Mouse (Mus musculus): Measurements from ENCODE around the gene Fam173a.
A peak's percentile ranks its signal among the peaks of the same experiment; 100 is the strongest.

Fam173a gene

DNA sequence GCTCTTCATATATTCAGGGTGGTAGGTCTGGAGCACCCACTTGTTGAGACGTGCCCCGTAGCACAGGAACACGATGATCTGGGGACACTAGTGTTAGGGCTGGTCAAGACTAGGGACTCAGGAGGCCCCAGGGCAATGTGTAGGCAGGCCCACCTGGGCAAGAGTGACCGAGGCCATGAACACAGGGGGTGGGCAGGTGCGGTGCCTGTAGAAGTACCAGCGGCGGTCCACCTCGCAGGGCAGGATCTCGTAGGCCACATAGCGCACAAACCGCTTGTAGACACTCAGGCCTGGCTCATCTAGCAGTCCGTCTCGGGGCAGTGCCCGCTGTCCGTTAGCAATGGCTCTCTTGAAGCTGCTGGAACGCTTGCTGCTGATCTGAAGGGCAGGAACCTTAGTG is 43.1 kb upstream of the Fam173a start:
- no peak for TF ChIP-seq POU5F1 (IDR thresholded peaks at IDR 0.05; ENCODE audit: borderline replicate concordance, low read length)
- TF ChIP-seq NANOG (IDR thresholded peaks at IDR 0.05; ENCODE audit: borderline replicate concordance, low read length) = no peak
- no peak for TF ChIP-seq CTCF (conservative IDR thresholded peaks at IDR 0.05; ENCODE audit: low read length)

DNA sequence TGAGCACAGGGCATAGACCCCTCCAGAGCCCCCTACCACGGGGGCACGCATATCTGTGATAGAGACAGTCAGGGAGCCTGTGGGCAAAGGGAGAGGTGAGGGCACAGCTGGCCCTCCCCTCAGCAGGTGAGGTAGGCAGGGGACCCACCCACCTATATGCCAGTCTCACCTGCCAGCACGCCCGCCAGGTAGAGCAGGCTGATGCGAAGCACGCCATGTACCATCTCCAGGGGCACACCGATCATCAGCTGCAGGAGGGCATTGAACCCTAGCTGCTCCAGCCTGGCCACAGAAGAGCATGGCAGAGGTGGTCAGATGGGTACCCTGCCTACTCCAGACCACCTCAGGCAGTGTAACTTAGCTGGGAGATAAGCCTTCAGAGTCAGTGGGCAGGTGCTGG is 42.6 kb upstream of the Fam173a start:
- Histone ChIP-seq H3K4me3 (replicated peaks; ENCODE audit: low read length) (peak overlapping the region; percentile 95; the same call in 1 of the 2 replicates), H3K36me3 (ENCODE audit: insufficient read depth, low read length) (peaks cover 73% of the 10 kb centered on the region), H3K27me3 (ENCODE audit: insufficient read depth, low read length) (peaks cover 11% of the 10 kb centered on the region), H3K4me1 (replicated peaks; ENCODE audit: low read depth, low read length) (peaks cover 70% of the 10 kb centered on the region), H3K9me3 (ENCODE audit: low read length) (no peaks in the 10 kb centered on the region)
- TF ChIP-seq CTCF (conservative IDR thresholded peaks at IDR 0.05; ENCODE audit: low read length) (no peak), POU5F1 (IDR thresholded peaks at IDR 0.05; ENCODE audit: borderline replicate concordance, low read length) (no peak), NANOG (IDR thresholded peaks at IDR 0.05; ENCODE audit: borderline replicate concordance, low read length) (no peak)

More for the DNA sequence above, 43.1 kb upstream of the Fam173a start:
- Histone ChIP-seq H3K9me3 (ENCODE audit: low read length) (no peaks in the 10 kb centered on the region), H3K36me3 (ENCODE audit: insufficient read depth, low read length) (peaks cover 73% of the 10 kb centered on the region), H3K4me3 (replicated peaks; ENCODE audit: low read length) (peak overlapping the region; percentile 72; the same call in 1 of the 2 replicates), H3K27me3 (ENCODE audit: insufficient read depth, low read length) (peaks cover 11% of the 10 kb centered on the region), H3K4me1 (replicated peaks; ENCODE audit: low read depth, low read length) (peaks cover 65% of the 10 kb centered on the region)

DNA sequence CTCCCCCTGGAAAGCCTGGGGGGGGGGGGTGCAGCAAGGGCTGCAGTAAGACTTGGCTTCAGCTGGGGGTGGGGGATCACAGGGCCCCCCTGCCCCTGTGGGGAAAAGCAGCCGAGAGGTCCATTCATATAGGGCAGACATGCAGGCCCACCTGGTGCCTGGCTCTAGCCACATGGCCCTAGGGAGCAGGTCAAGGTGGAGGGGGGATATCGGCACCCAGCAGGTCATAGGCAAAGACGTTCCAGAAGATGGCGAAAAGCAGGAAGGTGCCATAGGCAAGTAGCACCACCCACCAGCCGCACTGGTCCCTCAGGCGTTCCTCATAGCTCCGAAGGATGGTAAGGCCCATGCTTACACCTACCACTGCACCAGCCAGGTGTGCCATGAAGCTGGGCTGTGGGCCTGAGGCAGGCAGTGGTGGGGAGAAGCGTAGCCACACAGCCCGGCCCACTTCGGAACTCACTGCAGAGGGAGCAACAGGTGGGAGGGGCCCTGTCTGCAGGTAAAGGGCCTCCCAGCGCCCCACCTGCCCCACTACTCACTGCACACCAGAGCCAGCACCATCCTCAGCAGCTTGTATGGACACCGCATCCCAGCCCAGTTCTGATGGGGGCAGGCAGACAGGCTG is 42.0 kb upstream of the Fam173a start:
- H3K9me3 ChIP-seq (ENCODE audit: low read length) = no peaks in the 10 kb centered on the region
- peak overlapping the region; percentile 95 for H3K4me3 ChIP-seq (replicated peaks; ENCODE audit: low read length)
- TF ChIP-seq POU5F1 (IDR thresholded peaks at IDR 0.05; ENCODE audit: borderline replicate concordance, low read length) (no peak), CTCF (conservative IDR thresholded peaks at IDR 0.05; ENCODE audit: low read length) (no peak), NANOG (IDR thresholded peaks at IDR 0.05; ENCODE audit: borderline replicate concordance, low read length) (no peak)
- peaks cover 11% of the 10 kb centered on the region for H3K27me3 ChIP-seq (ENCODE audit: insufficient read depth, low read length)
- H3K36me3 ChIP-seq (ENCODE audit: insufficient read depth, low read length) = peaks cover 73% of the 10 kb centered on the region
- H3K4me1 ChIP-seq (replicated peaks; ENCODE audit: low read depth, low read length) = peaks cover 76% of the 10 kb centered on the region

DNA sequence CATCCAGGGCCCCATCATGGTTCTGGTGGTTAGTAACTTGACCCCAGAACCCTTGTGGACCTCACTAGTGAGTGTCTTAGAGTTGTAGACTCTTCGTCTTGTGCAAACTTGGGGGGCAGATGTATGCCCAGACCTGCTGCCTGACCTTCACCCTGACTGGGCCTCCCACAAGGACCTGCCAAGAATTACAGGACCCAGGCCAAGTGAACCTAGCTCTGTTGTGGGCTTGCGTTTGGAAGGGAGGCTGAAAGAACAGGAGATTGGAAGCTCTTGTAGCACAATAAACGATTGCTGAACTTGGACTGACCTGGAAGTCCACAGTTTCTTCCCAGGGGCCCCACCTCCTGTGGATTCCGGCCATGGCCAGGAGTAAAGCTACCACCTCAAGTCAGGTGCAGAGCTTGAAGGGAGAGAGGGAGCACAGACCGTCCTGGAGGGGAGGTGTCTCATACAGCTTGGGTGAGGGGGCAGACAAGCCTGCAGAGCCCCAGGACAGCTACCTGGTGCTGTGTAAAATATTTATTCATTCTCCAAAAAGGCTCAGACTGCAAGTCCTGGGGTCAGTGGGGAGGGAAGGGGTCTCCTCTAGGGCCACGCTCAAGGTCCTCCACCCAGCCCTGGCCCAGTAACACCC is 41.4 kb upstream of the Fam173a start:
- no peak for TF ChIP-seq POU5F1 (IDR thresholded peaks at IDR 0.05; ENCODE audit: borderline replicate concordance, low read length)
- no peak for TF ChIP-seq CTCF (conservative IDR thresholded peaks at IDR 0.05; ENCODE audit: low read length)
- no peak for TF ChIP-seq NANOG (IDR thresholded peaks at IDR 0.05; ENCODE audit: borderline replicate concordance, low read length)
- Histone ChIP-seq H3K4me3 (replicated peaks; ENCODE audit: low read length) (peak overlapping the region; percentile 95), H3K4me1 (replicated peaks; ENCODE audit: low read depth, low read length) (peaks cover 78% of the 10 kb centered on the region), H3K27me3 (ENCODE audit: insufficient read depth, low read length) (peaks cover 11% of the 10 kb centered on the region), H3K9me3 (ENCODE audit: low read length) (no peaks in the 10 kb centered on the region), H3K36me3 (ENCODE audit: insufficient read depth, low read length) (peaks cover 71% of the 10 kb centered on the region)

DNA sequence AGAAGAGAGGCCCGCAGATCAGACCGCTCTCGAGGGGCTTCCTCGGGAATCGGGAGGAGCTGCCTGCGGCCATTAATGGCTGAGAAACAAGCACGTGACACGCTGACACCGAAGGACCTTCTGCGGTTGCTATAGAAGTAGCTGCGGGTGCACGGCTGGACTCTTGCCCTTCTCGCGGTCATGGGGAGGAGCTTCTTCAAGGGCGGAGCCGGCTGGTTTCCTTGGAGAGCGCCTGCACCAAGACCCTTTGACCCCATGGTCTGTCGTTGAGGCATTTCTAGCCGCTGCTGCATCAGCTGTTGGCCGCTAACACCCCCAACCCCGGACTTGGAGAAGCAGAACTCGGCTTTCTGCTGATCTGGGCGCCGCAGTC is 40.6 kb upstream of the Fam173a start, which contains the start of gene Stub1:
Stub1 (minus strand) TSS at position 114 of the 373 bp plus-strand sequence.
- Histone ChIP-seq H3K27me3 (ENCODE audit: insufficient read depth, low read length) (peaks cover 11% of the 10 kb centered on the region), H3K36me3 (ENCODE audit: insufficient read depth, low read length) (peaks cover 65% of the 10 kb centered on the region), H3K4me3 (replicated peaks; ENCODE audit: low read length) (peak within 1 kb of the TSS; percentile 95), H3K9me3 (ENCODE audit: low read length) (no peaks in the 10 kb centered on the region), H3K4me1 (replicated peaks; ENCODE audit: low read depth, low read length) (peaks cover 83% of the 10 kb centered on the region)
- no peak for TF ChIP-seq NANOG (IDR thresholded peaks at IDR 0.05; ENCODE audit: borderline replicate concordance, low read length)
- no peak for TF ChIP-seq POU5F1 (IDR thresholded peaks at IDR 0.05; ENCODE audit: borderline replicate concordance, low read length)
- TF ChIP-seq CTCF (conservative IDR thresholded peaks at IDR 0.05; ENCODE audit: low read length) = no peak

DNA sequence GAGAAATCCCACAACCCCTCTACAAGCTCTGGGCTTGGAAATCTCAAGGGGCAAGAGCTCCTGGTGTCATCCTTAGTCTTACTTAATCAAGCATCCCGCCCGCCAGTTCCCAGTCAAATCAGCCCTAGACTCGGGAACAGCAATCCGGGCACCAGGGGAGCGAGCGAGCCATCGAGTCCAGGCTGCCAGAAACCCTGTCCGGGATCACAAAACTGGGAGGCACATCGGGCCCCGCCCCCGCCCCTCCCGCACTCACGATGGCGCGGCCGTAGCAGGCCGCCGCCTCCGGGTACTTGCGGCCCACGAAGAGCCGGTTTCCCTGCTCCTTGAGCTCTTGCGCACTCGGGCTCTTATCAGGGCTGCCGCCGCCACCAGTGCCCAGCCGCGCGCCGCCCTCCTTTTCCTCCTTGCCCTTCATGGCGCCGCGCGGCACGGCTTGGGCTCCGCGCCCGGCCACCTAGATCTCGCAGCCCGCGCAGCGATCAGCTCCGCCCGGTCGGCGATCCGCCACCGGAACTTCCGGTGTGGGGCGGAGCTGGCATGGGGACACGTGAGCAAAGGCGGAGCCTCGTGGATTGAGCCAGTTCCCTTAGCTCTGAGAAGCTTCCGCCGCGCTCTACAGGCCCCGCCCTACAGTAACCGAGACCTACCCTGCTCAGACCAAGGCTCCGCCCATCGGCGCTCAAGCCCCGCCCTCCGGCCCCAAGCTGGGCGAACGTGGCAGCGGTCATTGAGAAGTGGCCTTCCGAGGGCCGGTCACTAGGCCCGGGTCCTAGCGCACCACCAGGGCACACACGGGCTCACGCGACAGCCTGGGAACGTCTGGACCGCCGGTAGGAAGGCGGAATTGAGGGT is 40.0 kb upstream of the Fam173a start:
- TF ChIP-seq POU5F1 (IDR thresholded peaks at IDR 0.05; ENCODE audit: borderline replicate concordance, low read length) (no peak), CTCF (conservative IDR thresholded peaks at IDR 0.05; ENCODE audit: low read length) (no peak), NANOG (IDR thresholded peaks at IDR 0.05; ENCODE audit: borderline replicate concordance, low read length) (no peak)
- peaks cover 85% of the 10 kb centered on the region for H3K4me1 ChIP-seq (replicated peaks; ENCODE audit: low read depth, low read length)

DNA sequence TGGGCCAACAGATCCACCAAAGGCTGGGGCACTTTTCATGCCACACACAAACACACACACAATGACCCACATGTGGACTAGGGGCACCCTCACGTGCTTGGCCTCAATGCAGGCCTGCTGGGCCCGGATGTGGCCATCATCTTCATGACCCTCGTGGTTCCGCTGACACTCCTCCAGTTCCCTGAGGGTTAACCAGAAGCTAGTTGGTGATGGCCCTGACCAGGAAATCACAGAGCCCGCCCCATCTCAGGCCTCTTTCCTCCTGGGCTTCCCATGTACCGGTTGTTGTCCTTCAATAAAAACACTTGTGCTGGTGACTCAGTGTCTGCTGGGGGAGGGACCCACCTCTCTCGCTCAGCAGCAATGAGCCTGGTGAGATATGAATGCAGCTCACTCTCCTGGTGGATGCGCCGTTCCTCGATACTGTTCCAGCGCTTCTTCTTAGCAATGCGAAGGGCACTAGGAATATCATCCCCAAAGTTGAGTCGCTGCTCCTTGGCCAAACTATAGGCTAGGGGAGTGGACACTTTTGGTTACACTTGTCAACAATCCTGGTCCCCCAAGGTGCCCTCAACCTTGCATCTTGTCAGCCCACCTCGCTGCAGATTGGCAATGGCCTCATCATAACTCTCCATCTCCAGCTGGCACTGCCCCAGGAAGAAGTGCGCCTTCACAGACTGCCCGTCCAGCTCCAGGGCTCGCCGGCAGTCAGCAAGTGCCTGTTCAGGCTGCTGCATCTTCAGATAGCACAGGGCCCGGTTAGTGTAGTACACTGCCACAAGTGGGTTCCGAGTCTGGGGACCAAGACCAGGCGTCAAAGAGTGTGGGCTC is 39.0 kb upstream of the Fam173a start:
- peaks cover 71% of the 10 kb centered on the region for H3K36me3 ChIP-seq (ENCODE audit: insufficient read depth, low read length)
- TF ChIP-seq POU5F1 (IDR thresholded peaks at IDR 0.05; ENCODE audit: borderline replicate concordance, low read length) = no peak
- no peak for TF ChIP-seq CTCF (conservative IDR thresholded peaks at IDR 0.05; ENCODE audit: low read length)
- no peaks in the 10 kb centered on the region for H3K9me3 ChIP-seq (ENCODE audit: low read length)
- H3K4me1 ChIP-seq (replicated peaks; ENCODE audit: low read depth, low read length) = peaks cover 86% of the 10 kb centered on the region
- peaks cover 9% of the 10 kb centered on the region for H3K27me3 ChIP-seq (ENCODE audit: insufficient read depth, low read length)
- peak overlapping the region; percentile 95 for H3K4me3 ChIP-seq (replicated peaks; ENCODE audit: low read length)

More for the DNA sequence above, 40.0 kb upstream of the Fam173a start:
- Histone ChIP-seq H3K27me3 (ENCODE audit: insufficient read depth, low read length) (peaks cover 11% of the 10 kb centered on the region), H3K9me3 (ENCODE audit: low read length) (no peaks in the 10 kb centered on the region), H3K4me3 (replicated peaks; ENCODE audit: low read length) (peak overlapping the region; percentile 95), H3K36me3 (ENCODE audit: insufficient read depth, low read length) (peaks cover 65% of the 10 kb centered on the region)
